Mouse (Mus musculus) liver, postnatal 0 days (tissue): ENCODE data around the gene Ptges2. TPM values are rescaled to one million over a fixed set of nuclear protein-coding genes. Genes with fewer than 3 reads are reported as not detected.

ENCODE experiments used
- ATAC-seq: fragments of 200-750 bp; cut with Nextera tagmentation; 2 replicates; pipeline ENCODE4 v1.8.0; 2017; ENCODE audit warnings: mild to moderate bottlenecking, moderate library complexity
- DNase-seq: peaks from one replicate; pipeline ENCODE4 v3.0.0-alpha.2; 2016
- H3K27ac ChIP-seq: fragments of 300-500 bp; sonication (generic); 2 replicates; pipeline ENCODE4 v1.5.1; 2014; ENCODE audit warnings: antibody characterized with exemption, moderate library complexity, mild to moderate bottlenecking, low read depth
- H3K27me3 ChIP-seq: fragments of 300-500 bp; sonication (generic); 2 replicates; pipeline ENCODE4 v1.6.1; 2014; ENCODE audit warnings: low read length, control low read depth, mixed read lengths; ENCODE audit not compliant: insufficient read depth
- H3K36me3 ChIP-seq: fragments of 300-500 bp; sonication (generic); replicated peaks from 2 replicates; pipeline ENCODE4 v1.6.1; 2014; ENCODE audit warnings: mild to moderate bottlenecking, control low read depth, low read length, moderate library complexity, mixed read lengths; ENCODE audit not compliant: insufficient read depth
- H3K4me1 ChIP-seq: fragments of 300-500 bp; sonication (generic); 2 replicates; pipeline ENCODE4 v1.6.1; 2014; ENCODE audit warnings: antibody characterized with exemption, mild to moderate bottlenecking, control low read depth; ENCODE audit not compliant: insufficient read depth
- H3K4me2 ChIP-seq: fragments of 300-500 bp; sonication (generic); 2 replicates; pipeline ENCODE4 v1.6.1; 2014; ENCODE audit warnings: low read depth, mild to moderate bottlenecking, low read length, moderate library complexity, mixed read lengths
- H3K4me3 ChIP-seq: fragments of 300-500 bp; sonication (generic); 2 replicates; pipeline ENCODE4 v1.5.1; 2014; ENCODE audit warnings: low read depth, low read length
- H3K9ac ChIP-seq: fragments of 300-500 bp; sonication (generic); replicated peaks from 2 replicates; pipeline ENCODE4 v1.6.1; 2014; ENCODE audit warnings: mild to moderate bottlenecking, moderate library complexity
- H3K9me3 ChIP-seq: fragments of 300-500 bp; sonication (generic); 2 replicates; pipeline ENCODE4 v1.6.1; 2016; ENCODE audit warnings: mild to moderate bottlenecking, control low read depth, low read length, mixed read lengths
- CTCF ChIP-seq: sonication (generic); IDR thresholded peaks from 2 replicates; pipeline ENCODE4 v1.5.1; 2016; ENCODE audit warnings: antibody characterized with exemption, low read depth
- EP300 ChIP-seq: IDR thresholded peaks from 2 replicates; pipeline ENCODE4 v1.6.1; 2016; ENCODE audit warnings: antibody characterized with exemption, low read depth, mild to moderate bottlenecking
- WGBS: fragments of 180-500 bp; shearing (Covaris S2); extraction: QIAGEN DNeasy Blood & Tissue Kit; methylation state at CpG from one replicate; pipeline ENCODE4 v1.1.7; 2014; ENCODE audit not compliant: insufficient replicate concordance; 5-methylcytosine and 5-hydroxymethylcytosine counted together
- polyA plus RNA-seq: library from polyadenylated mRNA; unstranded; fragments of >200 nt; fragmentation: Nextera tagmentation; extraction: Ambion mirVana; gene quantifications from 2 replicates; pipeline ENCODE4 v1.2.1, GENCODE M21; 2015

Gene Ptges2
- polyA plus RNA-seq, 1 experiment from 2014 or later, result 13.8 TPM

DNA sequence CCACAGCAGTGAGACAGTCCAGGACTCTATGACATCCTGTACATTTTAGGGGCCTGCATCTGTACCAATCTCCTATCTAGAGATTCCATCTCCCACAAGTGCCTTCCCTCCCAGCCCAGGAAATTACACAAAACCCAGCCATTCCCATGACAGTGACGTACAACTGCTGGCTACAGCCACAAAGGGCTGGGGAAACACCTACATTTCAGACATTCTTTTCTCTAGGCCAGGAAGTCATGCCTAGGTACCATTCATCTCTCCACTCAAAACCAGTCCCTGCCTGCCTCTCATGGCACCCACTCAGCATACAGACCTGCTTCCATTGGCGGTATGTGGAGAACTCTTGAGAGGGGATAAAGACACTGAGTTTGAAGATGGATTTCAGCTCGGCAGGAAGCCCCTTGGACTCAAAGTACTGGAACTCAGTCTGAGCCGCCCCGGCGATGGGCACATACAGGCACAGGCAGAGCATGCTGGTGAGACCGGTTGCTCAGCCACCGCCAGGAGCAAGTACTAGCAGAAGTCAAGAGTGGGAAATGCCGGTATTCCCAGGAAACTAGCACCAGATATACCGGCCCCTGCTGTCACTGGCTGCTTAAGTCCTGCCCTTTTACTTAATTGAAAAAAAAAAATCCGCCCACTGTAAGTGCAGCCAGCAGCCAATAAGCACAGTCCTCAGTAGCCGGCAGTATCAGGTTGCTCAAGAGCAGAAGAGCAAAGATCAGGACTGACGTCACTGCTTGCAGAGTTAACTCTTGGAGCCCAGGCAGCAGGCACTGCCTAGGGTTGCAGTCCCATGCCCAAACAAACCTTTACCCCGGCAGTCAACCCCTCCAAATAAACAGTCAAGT lies 28.0 kb downstream of the Ptges2 start:
- peak overlapping the region; percentile 81 for H3K9ac ChIP-seq
- H3K27ac ChIP-seq, result peak overlapping the region; percentile 88
- DNase-seq (peak; percentile 69), ATAC-seq (peak; percentile 87)
- H3K4me1 ChIP-seq, result peaks cover 55% of the 10 kb centered on the region
- no peaks in the 10 kb centered on the region for H3K9me3 ChIP-seq
- peak overlapping the region; percentile 67 for H3K4me2 ChIP-seq
- peaks cover 27% of the 10 kb centered on the region for H3K36me3 ChIP-seq
- H3K4me3 ChIP-seq, result peak overlapping the region; percentile 59
- 15% methylated on average over 14 of the region's 14 CpGs for WGBS
- no peaks in the 10 kb centered on the region for H3K27me3 ChIP-seq
- TF ChIP-seq CTCF, result peak; percentile 15; the same call in 1 of the 2 replicates
- TF ChIP-seq EP300, result peak; percentile 87

DNA sequence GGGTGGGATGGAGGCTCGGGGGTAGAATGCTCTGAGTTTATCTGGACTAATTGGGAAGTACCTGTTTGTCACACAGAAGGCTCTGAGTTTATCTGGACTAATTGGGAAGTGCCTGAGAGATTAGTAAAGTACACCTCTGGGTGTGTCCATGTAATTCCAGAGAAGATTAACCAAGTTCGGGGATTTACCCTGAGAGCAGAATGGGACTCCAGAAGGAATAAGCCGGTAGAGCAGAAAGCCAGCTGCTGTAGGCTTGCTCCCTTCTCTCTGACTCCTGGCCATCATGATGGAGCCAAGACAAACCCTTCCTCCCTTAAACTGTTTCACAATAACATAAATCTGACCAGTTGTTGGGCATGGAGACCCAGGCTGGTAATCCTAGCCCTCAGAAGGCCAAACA lies 29.1 kb downstream of the Ptges2 start:
- H3K4me1 ChIP-seq, result peaks cover 63% of the 10 kb centered on the region

DNA sequence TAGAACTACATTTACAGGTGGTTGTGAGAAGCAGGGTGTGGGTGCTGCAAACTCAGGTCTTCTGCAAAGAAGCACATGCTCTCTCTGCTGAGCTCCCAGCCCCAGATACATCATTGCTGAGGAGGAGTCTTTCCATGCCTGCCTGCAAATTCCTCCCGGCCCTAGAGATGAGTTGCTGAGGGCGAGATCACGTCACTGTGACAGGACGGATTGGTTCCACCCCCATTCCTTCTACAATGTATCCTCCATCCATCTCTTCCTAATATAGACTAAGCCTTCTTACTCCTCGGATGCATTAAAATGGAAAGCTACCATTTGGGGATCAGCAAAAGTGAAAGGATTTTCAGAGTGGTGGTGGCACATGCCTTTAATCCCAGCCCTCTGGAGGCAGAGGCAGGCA lies 29.9 kb downstream of the Ptges2 start:
- ATAC-seq (no peak), DNase-seq (no peak)
- peak overlapping the region; percentile 91; the same call in 1 of the 2 replicates for H3K27ac ChIP-seq
- no peak for TF ChIP-seq CTCF
- no peak for TF ChIP-seq EP300
- H3K4me3 ChIP-seq, result no peak overlapping the region
- H3K36me3 ChIP-seq, result peaks cover 10% of the 10 kb centered on the region
- H3K9me3 ChIP-seq, result no peaks in the 10 kb centered on the region
- no peaks in the 10 kb centered on the region for H3K27me3 ChIP-seq
- H3K9ac ChIP-seq, result no peak overlapping the region
- 82% methylated on average over 5 of the region's 5 CpGs for WGBS
- peaks cover 61% of the 10 kb centered on the region for H3K4me1 ChIP-seq
- H3K4me2 ChIP-seq, result no peak overlapping the region

More for the DNA sequence above, 29.1 kb downstream of the Ptges2 start:
- Histone ChIP-seq H3K4me2 (no peak overlapping the region), H3K4me3 (no peak overlapping the region), H3K36me3 (peaks cover 17% of the 10 kb centered on the region), H3K27ac (peak overlapping the region; percentile 91), H3K9me3 (no peaks in the 10 kb centered on the region), H3K9ac (no peak overlapping the region; the same call in 1 of the 2 replicates), H3K27me3 (no peaks in the 10 kb centered on the region)
- TF ChIP-seq CTCF, result no peak
- no peak for TF ChIP-seq EP300
- 44% methylated on average over 3 of the region's 3 CpGs for WGBS
- no peak for ATAC-seq
- no peak for DNase-seq

DNA sequence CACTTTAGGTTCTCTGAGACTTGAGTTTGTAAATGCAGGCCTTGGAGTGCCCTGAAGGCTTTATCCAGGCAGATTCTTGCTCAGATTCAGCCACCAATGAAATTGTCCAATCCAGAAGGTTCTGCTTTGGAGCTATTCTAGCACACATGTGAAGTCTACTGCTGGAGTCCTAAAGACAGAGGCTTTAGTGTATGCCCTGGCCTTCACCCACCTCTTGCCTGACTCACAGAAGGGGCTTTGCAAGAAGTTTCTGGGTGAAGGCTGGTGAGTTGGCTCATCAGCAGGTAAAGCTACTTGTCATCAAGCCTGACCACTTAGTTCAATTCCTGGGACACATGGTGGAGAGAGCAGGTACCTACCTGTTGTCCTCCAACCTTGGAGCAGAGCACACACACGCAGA lies 30.4 kb downstream of the Ptges2 start:
- Histone ChIP-seq H3K4me3 (no peak overlapping the region), H3K27ac (peak overlapping the region; percentile 17; the same call in 1 of the 2 replicates), H3K4me2 (no peak overlapping the region), H3K9me3 (no peaks in the 10 kb centered on the region), H3K9ac (no peak overlapping the region), H3K4me1 (peaks cover 63% of the 10 kb centered on the region), H3K27me3 (no peaks in the 10 kb centered on the region), H3K36me3 (peaks cover 6% of the 10 kb centered on the region)
- no peak for ATAC-seq
- no peak for DNase-seq
- TF ChIP-seq EP300 (no peak), CTCF (no peak)
- 83% methylated on average over 1 of the region's 1 CpGs for WGBS

DNA sequence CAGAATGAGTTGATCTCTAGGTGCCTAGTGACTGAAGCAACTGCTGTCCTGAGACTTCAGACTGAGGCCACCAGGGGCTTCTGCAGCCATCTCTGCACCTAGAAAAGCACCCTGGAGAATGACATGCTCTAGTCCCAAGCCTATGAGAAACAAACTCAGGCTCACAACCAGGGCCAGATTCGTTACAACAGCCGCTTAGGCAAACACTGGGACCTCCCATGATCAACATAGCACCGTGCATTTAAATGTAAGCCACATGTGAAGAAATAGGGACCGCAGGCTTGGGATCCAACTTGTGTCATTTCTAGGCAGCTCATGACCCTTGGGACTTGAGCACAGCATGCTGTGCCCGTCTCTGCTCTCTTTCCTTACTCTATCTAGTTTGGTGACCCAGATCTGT lies 32.0 kb downstream of the Ptges2 start:
- no peaks in the 10 kb centered on the region for H3K9me3 ChIP-seq
- DNase-seq, result no peak
- H3K27ac ChIP-seq, result peak overlapping the region; percentile 53
- no peaks in the 10 kb centered on the region for H3K36me3 ChIP-seq
- H3K4me3 ChIP-seq, result no peak overlapping the region
- peak; percentile 15 for ATAC-seq
- 68% methylated on average over 5 of the region's 5 CpGs for WGBS
- no peak for TF ChIP-seq CTCF
- no peak for TF ChIP-seq EP300
- no peak overlapping the region for H3K9ac ChIP-seq
- H3K4me2 ChIP-seq, result no peak overlapping the region
- H3K4me1 ChIP-seq, result peaks cover 59% of the 10 kb centered on the region
- H3K27me3 ChIP-seq, result no peaks in the 10 kb centered on the region

DNA sequence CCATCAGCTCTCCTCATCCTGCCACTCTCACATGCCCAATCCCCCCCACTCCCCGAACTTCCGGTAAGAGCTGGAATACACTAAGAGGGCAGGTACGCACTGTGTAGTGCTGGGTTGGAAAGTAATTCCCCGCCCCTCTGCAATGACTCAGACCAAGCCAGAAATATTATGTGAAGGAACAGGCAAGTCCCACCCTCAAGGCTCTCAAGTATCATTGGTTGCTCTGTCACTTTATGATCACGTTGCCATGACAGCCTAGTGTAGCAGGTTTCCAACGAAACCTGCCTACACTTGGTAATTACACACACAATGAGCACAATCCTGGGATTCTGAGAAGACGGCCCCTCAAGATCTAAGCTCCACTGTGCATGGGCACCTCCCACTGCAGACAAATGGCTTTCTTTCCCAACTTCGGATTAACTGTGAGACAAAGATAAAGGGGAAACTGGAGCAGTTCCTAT lies 32.6 kb downstream of the Ptges2 start:
- H3K4me3 ChIP-seq, result no peak overlapping the region
- peaks cover 54% of the 10 kb centered on the region for H3K4me1 ChIP-seq
- DNase-seq (no peak), ATAC-seq (no peak)
- no peaks in the 10 kb centered on the region for H3K36me3 ChIP-seq
- peak overlapping the region; percentile 53 for H3K27ac ChIP-seq
- no peaks in the 10 kb centered on the region for H3K27me3 ChIP-seq
- WGBS, result 51% methylated on average over 8 of the region's 8 CpGs
- H3K9ac ChIP-seq, result no peak overlapping the region
- no peak for TF ChIP-seq EP300
- TF ChIP-seq CTCF, result no peak
- H3K9me3 ChIP-seq, result no peaks in the 10 kb centered on the region
- no peak overlapping the region for H3K4me2 ChIP-seq
